Mouse (Mus musculus) midbrain, embryonic 14.5 days (tissue): Measurements from ENCODE around the gene Glyat. TPM values are rescaled to one million over a fixed set of nuclear protein-coding genes. Genes with fewer than 3 reads are reported as not detected.
"Not testable (repeated sequence)": the region's sequence is repeated elsewhere in the genome, so short reads cannot be mapped to it uniquely, and the experiment has no call there.

Source experiments
- ATAC-seq: fragments of 200-750 bp; cut with Nextera tagmentation; 2 replicates; pipeline ENCODE4 v1.8.0; 2017; ENCODE audit warnings: moderate number of reproducible peaks, moderate library complexity; ENCODE audit not compliant: low FRiP score, low TSS enrichment
- DNase-seq: peaks from one replicate; pipeline ENCODE4 v3.0.0-alpha.2; 2015
- H3K27ac ChIP-seq: fragments of 300-500 bp; sonication (generic); replicated peaks from 2 replicates; pipeline ENCODE4 v1.5.1; 2014; ENCODE audit warnings: mild to moderate bottlenecking, low read depth, low read length, moderate library complexity
- H3K27me3 ChIP-seq: fragments of 300-500 bp; sonication (generic); 2 replicates; pipeline ENCODE4 v1.6.1; 2014; ENCODE audit warnings: low read length, control low read depth, mixed read lengths; ENCODE audit not compliant: control insufficient read depth, insufficient read depth
- H3K36me3 ChIP-seq: fragments of 300-500 bp; sonication (generic); 2 replicates; pipeline ENCODE4 v1.6.1; 2014; ENCODE audit warnings: low read length, control low read depth; ENCODE audit not compliant: control insufficient read depth, insufficient read depth
- H3K4me1 ChIP-seq: fragments of 300-500 bp; sonication (generic); 2 replicates; pipeline ENCODE4 v1.6.1; 2014; ENCODE audit warnings: mild to moderate bottlenecking, antibody characterized with exemption, low read length, control low read depth; ENCODE audit not compliant: control insufficient read depth, insufficient read depth
- H3K4me2 ChIP-seq: fragments of 300-500 bp; sonication (generic); 2 replicates; pipeline ENCODE4 v1.6.1; 2014; ENCODE audit warnings: mild to moderate bottlenecking, low read length, moderate library complexity
- H3K4me3 ChIP-seq: fragments of 300-500 bp; sonication (generic); replicated peaks from 2 replicates; pipeline ENCODE4 v1.5.1; 2014; ENCODE audit warnings: low read depth, low read length
- H3K9ac ChIP-seq: fragments of 300-500 bp; sonication (generic); replicated peaks from 2 replicates; pipeline ENCODE4 v1.6.1; 2014; ENCODE audit warnings: mild to moderate bottlenecking, low read length, moderate library complexity
- H3K9me3 ChIP-seq: fragments of 300-500 bp; sonication (generic); 2 replicates; pipeline ENCODE4 v1.6.1; 2016; ENCODE audit warnings: low read length, control low read depth, mixed read lengths; ENCODE audit not compliant: control insufficient read depth
- WGBS: fragments of 180-500 bp; shearing (Covaris S2); extraction: QIAGEN DNeasy Blood & Tissue Kit; methylation state at CpG from one replicate; pipeline ENCODE4 v1.1.7; 2014; 5-methylcytosine and 5-hydroxymethylcytosine counted together
- polyA plus RNA-seq: library from polyadenylated mRNA; unstranded; fragments of >200 nt; fragmentation: Nextera tagmentation; extraction: Ambion mirVana; gene quantifications from 2 replicates; pipeline ENCODE4 v1.2.1, GENCODE M21; 2014

Glyat gene
- polyA plus RNA-seq, 1 experiment from 2014 or later, result not detected

DNA sequence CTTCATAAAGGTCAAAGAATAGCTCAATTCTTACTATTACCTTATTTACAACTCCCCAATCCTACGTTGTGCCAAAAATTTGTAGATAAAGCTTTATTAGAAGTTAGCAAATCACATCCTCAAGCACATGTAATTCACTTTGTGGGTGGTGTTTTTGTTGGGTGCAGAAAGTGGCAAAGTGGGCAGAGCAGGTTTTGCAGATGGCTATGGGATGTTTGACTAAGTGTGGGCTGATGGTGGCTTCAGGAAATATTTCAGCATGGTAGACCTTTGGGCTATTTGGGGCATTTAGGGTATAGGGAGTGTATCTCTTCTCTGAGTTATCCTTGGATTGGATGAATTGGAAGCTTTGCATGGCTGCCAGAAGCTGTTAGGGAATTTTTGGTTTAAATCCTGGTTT, 33.0 kb downstream of the Glyat start:
- Histone ChIP-seq H3K27ac (no peak overlapping the region), H3K4me3 (no peak overlapping the region), H3K9ac (no peak overlapping the region), H3K4me2 (no peak overlapping the region), H3K9me3 (no peaks in the 10 kb centered on the region), H3K27me3 (no peaks in the 10 kb centered on the region), H3K36me3 (no peaks in the 10 kb centered on the region), H3K4me1 (no peaks in the 10 kb centered on the region)
- no peak for ATAC-seq
- 75% methylated on average over 1 of the region's 1 CpGs for WGBS
- no peak for DNase-seq

- H3K4me3 ChIP-seq, ATAC-seq, H3K4me1 ChIP-seq, DNase-seq, H3K4me2 ChIP-seq, H3K36me3 ChIP-seq, H3K27me3 ChIP-seq, H3K9me3 ChIP-seq, H3K9ac ChIP-seq, H3K27ac ChIP-seq: not testable (repeated sequence)
- WGBS, result 97% methylated on average over 3 of the region's 3 CpGs
Measured at GRCm38 (mm10) chr19:12668601-12669000, 35.5 kb downstream of the Glyat start.

GRCm38 (mm10) chr19:12670139-12670538, 37.0 kb downstream of the Glyat start, which contains the start of gene Olfr1442:
Olfr1442 (plus strand) TSS chr19:12670439.
- H3K27me3 ChIP-seq, result no peaks in the 10 kb centered on the region

DNA sequence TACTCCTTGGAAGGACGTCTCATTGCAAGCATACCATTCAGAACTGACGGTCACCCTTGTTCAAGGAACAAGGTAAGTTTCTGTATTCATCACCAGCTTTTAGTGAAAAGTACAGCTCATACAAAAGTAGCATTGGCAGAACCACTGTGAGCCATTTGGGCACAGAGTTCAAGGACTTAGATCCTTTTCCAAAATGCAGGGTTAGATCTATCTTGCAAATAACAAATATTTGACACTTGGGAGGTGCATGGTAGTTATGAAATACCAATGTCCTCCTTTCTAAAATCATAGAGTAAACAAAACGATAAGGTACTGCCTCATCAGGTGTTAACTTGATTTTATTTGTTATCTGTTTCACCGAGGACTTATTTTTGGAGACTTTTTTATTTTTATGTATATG, 37.9 kb downstream of the Glyat start:
- H3K4me1 ChIP-seq, result no peaks in the 10 kb centered on the region
- no peaks in the 10 kb centered on the region for H3K9me3 ChIP-seq
- no peaks in the 10 kb centered on the region for H3K27me3 ChIP-seq
- no peak overlapping the region for H3K27ac ChIP-seq
- ATAC-seq, result no peak
- no peak for DNase-seq
- 84% methylated on average over 4 of the region's 4 CpGs for WGBS
- H3K4me2 ChIP-seq, result no peak overlapping the region
- no peaks in the 10 kb centered on the region for H3K36me3 ChIP-seq
- no peak overlapping the region for H3K4me3 ChIP-seq
- no peak overlapping the region for H3K9ac ChIP-seq

More at GRCm38 (mm10) chr19:12670139-12670538, 37.0 kb downstream of the Glyat start, which contains the start of gene Olfr1442:
- no peaks in the 10 kb centered on the region for H3K9me3 ChIP-seq
- DNase-seq (no peak), ATAC-seq (no peak)
- H3K4me1 ChIP-seq, result no peaks in the 10 kb centered on the region
- no peak within 1 kb of the TSS for H3K4me2 ChIP-seq
- H3K27ac ChIP-seq, result no peak within 1 kb of the TSS
- H3K9ac ChIP-seq, result no peak within 1 kb of the TSS
- no peak within 1 kb of the TSS for H3K4me3 ChIP-seq
- no peaks in the 10 kb centered on the region for H3K36me3 ChIP-seq

DNA sequence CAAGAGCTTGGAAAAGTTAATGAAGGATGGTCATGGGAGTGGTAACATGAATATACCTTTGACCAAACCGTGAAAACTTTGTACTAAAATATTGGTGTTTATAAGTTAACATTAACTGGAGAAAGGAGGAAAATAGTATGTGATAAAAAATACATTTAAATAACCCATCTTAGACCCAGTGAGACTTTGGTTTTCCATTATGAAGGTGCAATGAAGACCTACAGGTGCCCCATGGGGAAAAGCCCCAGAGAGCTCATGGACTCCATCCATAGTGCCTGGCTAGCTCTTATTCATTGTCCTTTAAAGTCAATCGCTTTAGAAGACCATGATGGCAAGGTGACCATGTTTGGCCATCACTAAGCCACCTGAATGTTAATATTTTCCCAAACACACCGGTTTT, 44.7 kb downstream of the Glyat start, which contains the start of gene Olfr1443:
Gene Olfr1443 (plus strand): TSS at position 301 of the 400 bp plus-strand sequence.
- Histone ChIP-seq H3K27me3 (no peaks in the 10 kb centered on the region), H3K27ac (no peak within 1 kb of the TSS), H3K9me3 (no peaks in the 10 kb centered on the region), H3K4me2 (no peak within 1 kb of the TSS), H3K4me1 (no peaks in the 10 kb centered on the region), H3K36me3 (no peaks in the 10 kb centered on the region), H3K9ac (no peak within 1 kb of the TSS), H3K4me3 (no peak within 1 kb of the TSS)
- ATAC-seq, result no peak
- no peak for DNase-seq
- 69% methylated on average over 3 of the region's 3 CpGs for WGBS

DNA sequence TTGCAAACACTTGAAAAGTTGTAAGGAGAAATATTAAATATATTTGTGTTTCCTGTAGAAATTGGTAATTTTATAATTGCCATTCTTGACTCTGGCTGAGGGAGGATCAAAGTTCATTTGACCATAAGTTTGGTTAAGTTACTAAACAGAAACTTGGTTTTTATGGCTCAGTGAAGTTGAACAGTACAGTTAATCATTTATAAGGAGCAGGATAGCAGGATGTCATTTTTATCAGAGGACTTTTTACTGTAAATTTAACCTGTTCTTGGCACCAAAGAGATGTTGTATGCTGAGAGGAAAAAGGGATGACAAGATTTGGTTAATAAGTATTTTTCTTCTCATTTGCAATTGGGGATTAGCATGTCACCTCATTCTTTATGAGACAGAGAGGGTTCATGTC, 51.5 kb downstream of the Glyat start:
- no peak for ATAC-seq
- Histone ChIP-seq H3K9ac (no peak overlapping the region), H3K27me3 (no peaks in the 10 kb centered on the region)

GRCm38 (mm10) chr19:12685231-12685630, 52.1 kb downstream of the Glyat start:
- ATAC-seq (no peak), DNase-seq (no peak)
- Histone ChIP-seq H3K4me2 (no peak overlapping the region), H3K4me3 (no peak overlapping the region), H3K27me3 (no peaks in the 10 kb centered on the region), H3K9me3 (no peaks in the 10 kb centered on the region), H3K4me1 (no peaks in the 10 kb centered on the region), H3K9ac (no peak overlapping the region), H3K36me3 (no peaks in the 10 kb centered on the region), H3K27ac (no peak overlapping the region)

More for the DNA sequence above, 51.5 kb downstream of the Glyat start:
- Histone ChIP-seq H3K4me3 (no peak overlapping the region), H3K9me3 (no peaks in the 10 kb centered on the region), H3K4me2 (no peak overlapping the region), H3K4me1 (no peaks in the 10 kb centered on the region), H3K27ac (no peak overlapping the region), H3K36me3 (no peaks in the 10 kb centered on the region)
- DNase-seq, result no peak

DNA sequence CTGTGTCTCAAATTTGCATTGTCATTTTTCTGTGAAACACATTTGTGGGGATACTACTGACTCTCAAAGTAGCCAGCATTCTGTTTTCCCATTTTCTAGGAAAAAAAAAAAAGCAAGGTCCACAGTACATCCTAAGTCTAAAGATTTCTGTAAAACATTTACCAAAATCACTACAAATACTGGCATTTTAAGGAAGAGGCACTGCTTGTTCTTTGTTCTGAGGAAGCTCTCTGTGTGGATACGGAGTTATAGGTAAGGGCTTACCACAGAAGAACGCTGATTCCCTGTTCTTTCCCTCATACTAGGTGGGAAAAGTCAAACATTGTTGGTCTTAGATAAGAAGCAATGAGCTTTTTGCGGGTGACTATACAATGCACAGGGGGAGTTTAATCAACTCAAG, 62.5 kb downstream of the Glyat start, which contains the start of gene Keg1:
Gene Keg1 (plus strand): TSS at position 197 of the 400 bp plus-strand sequence.
- no peak for DNase-seq
- Histone ChIP-seq H3K27ac (no peak within 1 kb of the TSS), H3K4me1 (no peaks in the 10 kb centered on the region), H3K4me2 (no peak within 1 kb of the TSS), H3K27me3 (no peaks in the 10 kb centered on the region), H3K36me3 (no peaks in the 10 kb centered on the region), H3K9ac (no peak within 1 kb of the TSS), H3K9me3 (no peaks in the 10 kb centered on the region), H3K4me3 (no peak within 1 kb of the TSS)
- WGBS, result 87% methylated on average over 3 of the region's 3 CpGs
- no peak for ATAC-seq

GRCm38 (mm10) chr19:12696221-12696620, 63.1 kb downstream of the Glyat start:
- H3K4me3 ChIP-seq, result no peak overlapping the region
- no peaks in the 10 kb centered on the region for H3K27me3 ChIP-seq
- no peak overlapping the region for H3K27ac ChIP-seq
- no peak overlapping the region for H3K4me2 ChIP-seq
- ATAC-seq (no peak), DNase-seq (no peak)
- no peak overlapping the region for H3K9ac ChIP-seq
- no peaks in the 10 kb centered on the region for H3K9me3 ChIP-seq
- no peaks in the 10 kb centered on the region for H3K36me3 ChIP-seq
- H3K4me1 ChIP-seq, result no peaks in the 10 kb centered on the region
